Mouse (Mus musculus) C2C12 (cell line): ENCODE measurements around the gene Saxo1. TPM values are rescaled to one million over a fixed set of nuclear protein-coding genes. Genes with fewer than 3 reads are reported as not detected.

ENCODE experiments used
- H3K27me3 ChIP-seq: one replicate; pipeline ENCODE4 v1.6.1; 2011; ENCODE audit not compliant: control insufficient read depth, insufficient read depth, insufficient read length
- H3K36me3 ChIP-seq: one replicate; pipeline ENCODE4 v1.6.1; 2011; ENCODE audit not compliant: control insufficient read depth, insufficient read depth
- H3K4me3 ChIP-seq: one replicate; pipeline ENCODE4 v1.5.1; 2011; ENCODE audit warnings: mild to moderate bottlenecking, control low read depth; ENCODE audit not compliant: poor library complexity, insufficient read depth, severe bottlenecking
- H3K79me2 ChIP-seq: one replicate; pipeline ENCODE4 v1.6.1; 2011; ENCODE audit not compliant: control insufficient read depth, insufficient read depth
- H3K79me3 ChIP-seq: one replicate; pipeline ENCODE4 v1.6.1; 2011; ENCODE audit warnings: low read depth, control low read depth
- H3ac ChIP-seq: one replicate; pipeline ENCODE3; 2011; ENCODE audit warnings: low read depth; ENCODE audit not compliant: control insufficient read depth, insufficient read length
- CEBPB ChIP-seq: IDR thresholded peaks from one replicate; pipeline ENCODE4 v1.6.1; 2011; ENCODE audit warnings: low read depth, mild to moderate bottlenecking, control low read depth, moderate library complexity
- CTCF ChIP-seq: IDR thresholded peaks from one replicate; pipeline ENCODE4 v1.5.1; 2011; ENCODE audit not compliant: control insufficient read depth, insufficient read depth, insufficient read length
- FOSL1 ChIP-seq: IDR thresholded peaks from one replicate; pipeline ENCODE4 v1.8.0; 2011; ENCODE audit warnings: mild to moderate bottlenecking, low read length; ENCODE audit not compliant: poor library complexity, insufficient read depth, severe bottlenecking
- MAX ChIP-seq: IDR thresholded peaks from one replicate; pipeline ENCODE4 v1.6.1; 2011; ENCODE audit warnings: mild to moderate bottlenecking, control low read depth
- MYOD1 ChIP-seq: IDR thresholded peaks from one replicate; pipeline ENCODE4 v1.6.1; 2011; ENCODE audit warnings: low read depth; ENCODE audit not compliant: control insufficient read depth, insufficient read length
- MYOG ChIP-seq: IDR thresholded peaks from one replicate; pipeline ENCODE4 v1.6.1; 2011; ENCODE audit not compliant: control insufficient read depth, insufficient read length; ENCODE audit errors: extremely low read depth
- USF1 ChIP-seq: IDR thresholded peaks from one replicate; pipeline ENCODE4 v1.6.1; 2011; ENCODE audit warnings: low read depth, mild to moderate bottlenecking, control low read depth, moderate library complexity
- long read RNA-seq, 2 experiments: library from polyadenylated mRNA; unstranded; transcript quantifications; one replicate each; pipeline ENCODE4 v2.0.0; 2019 to 2020
- polyA plus RNA-seq: library from polyadenylated mRNA; unstranded; fragments of >200 nt; fragmentation: generic; extraction: Trizol; gene quantifications from one replicate; pipeline ENCODE4 v1.2.1, GENCODE M21; 2012; ENCODE audit warnings: missing spikeins

Gene Saxo1
- polyA plus RNA-seq, result not detected
- long read RNA-seq, experiment 1, result 0 reads
- long read RNA-seq, experiment 2, result 0 reads

DNA sequence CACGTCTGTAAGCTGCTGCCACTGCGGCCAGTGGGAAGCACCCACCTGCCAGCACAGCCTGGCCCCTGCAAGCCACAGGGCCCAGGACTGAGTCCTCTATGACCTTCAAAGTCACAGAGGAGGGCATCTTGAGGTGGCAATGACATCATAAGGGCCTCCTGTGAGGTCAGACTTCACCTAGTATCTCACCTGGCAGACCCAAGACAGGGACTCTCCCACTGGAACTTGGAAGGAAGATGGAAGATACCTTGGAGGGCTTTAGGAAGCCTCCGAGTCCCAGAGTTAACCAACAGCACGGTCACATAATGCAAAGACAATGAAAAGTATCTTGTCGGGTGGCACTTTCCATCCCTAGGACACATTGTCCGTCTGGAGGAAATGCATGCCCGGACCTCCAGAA lies at the start of gene Saxo1:
TSS of gene Saxo1 (minus strand) at position 101 of the 400 bp plus-strand sequence.
- no peaks in the 10 kb centered on the region for H3K36me3 ChIP-seq
- H3K79me3 ChIP-seq, result no peaks in the 10 kb centered on the region
- no peaks in the 10 kb centered on the region for H3K79me2 ChIP-seq
- TF ChIP-seq MYOG (no peak), MYOD1 (no peak), USF1 (no peak), CTCF (no peak), FOSL1 (no peak), MAX (no peak), CEBPB (no peak)
- peaks cover 17% of the 10 kb centered on the region for H3K27me3 ChIP-seq
- no peak within 1 kb of the TSS for H3K4me3 ChIP-seq
- no peak within 1 kb of the TSS for H3ac ChIP-seq

GRCm38 (mm10) chr4:86591304-86591703 lies 33.2 kb upstream of the Saxo1 start:
- Histone ChIP-seq H3K36me3 (peaks cover 79% of the 10 kb centered on the region), H3K4me3 (no peak overlapping the region), H3K79me2 (no peaks in the 10 kb centered on the region), H3K79me3 (peaks cover 4% of the 10 kb centered on the region), H3ac (no peak overlapping the region), H3K27me3 (no peaks in the 10 kb centered on the region)
- TF ChIP-seq CEBPB (no peak), FOSL1 (no peak), MYOG (no peak), MYOD1 (no peak), MAX (no peak), USF1 (no peak), CTCF (no peak)

DNA sequence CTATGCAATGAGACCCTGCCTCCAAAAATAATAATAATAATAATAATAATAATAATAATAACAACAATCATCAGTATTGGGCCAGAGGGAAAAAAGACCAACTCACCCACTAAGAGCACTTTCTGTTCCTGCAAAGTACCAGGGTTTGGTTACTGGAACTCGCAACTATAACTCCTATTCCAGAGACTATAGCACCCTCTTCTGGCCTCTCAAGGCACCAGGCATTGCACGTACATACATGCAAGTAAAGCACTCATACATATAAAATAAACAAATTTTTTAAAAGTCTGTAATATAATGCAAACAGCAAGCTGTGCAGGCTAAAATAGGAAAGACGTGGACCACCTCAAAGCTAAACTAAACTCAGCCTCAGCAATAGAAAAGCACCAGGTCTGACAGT lies 30.1 kb upstream of the Saxo1 start:
- no peaks in the 10 kb centered on the region for H3K27me3 ChIP-seq
- H3K79me2 ChIP-seq, result no peaks in the 10 kb centered on the region
- H3K79me3 ChIP-seq, result peaks cover 1% of the 10 kb centered on the region
- no peak overlapping the region for H3K4me3 ChIP-seq
- peaks cover 89% of the 10 kb centered on the region for H3K36me3 ChIP-seq
- TF ChIP-seq MYOD1 (no peak), USF1 (no peak), MAX (no peak), CTCF (no peak), FOSL1 (no peak), CEBPB (no peak), MYOG (no peak)
- no peak overlapping the region for H3ac ChIP-seq

DNA sequence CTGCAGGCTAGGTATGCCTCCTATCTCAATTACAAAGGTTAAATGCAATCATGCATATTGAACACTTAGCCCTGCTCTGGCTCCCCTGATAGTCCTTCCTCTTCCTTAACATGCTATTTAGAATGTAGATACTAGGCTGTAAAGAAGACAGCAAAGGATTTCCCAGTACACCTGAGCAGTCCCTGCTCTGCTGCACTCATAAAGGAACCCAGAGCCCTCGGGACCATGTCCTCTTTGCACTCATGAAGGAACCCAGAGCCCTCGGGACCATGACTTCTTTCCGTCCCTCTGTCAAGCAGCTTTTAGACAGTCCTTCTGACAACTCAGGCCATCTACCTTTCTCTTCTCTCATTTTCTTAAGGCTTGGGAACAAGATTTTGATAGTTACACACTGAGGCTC lies 22.5 kb upstream of the Saxo1 start:
- no peak for TF ChIP-seq MYOG
- no peak for TF ChIP-seq MAX
- TF ChIP-seq FOSL1, result no peak
- no peak for TF ChIP-seq CTCF
- no peak for TF ChIP-seq USF1
- no peak for TF ChIP-seq CEBPB
- TF ChIP-seq MYOD1, result no peak
- peaks cover 75% of the 10 kb centered on the region for H3K36me3 ChIP-seq
- H3K79me2 ChIP-seq, result peaks cover 38% of the 10 kb centered on the region
- peaks cover 21% of the 10 kb centered on the region for H3K79me3 ChIP-seq
- no peak overlapping the region for H3K4me3 ChIP-seq
- no peak overlapping the region for H3ac ChIP-seq
- no peaks in the 10 kb centered on the region for H3K27me3 ChIP-seq

GRCm38 (mm10) chr4:86580056-86580455 lies 21.9 kb upstream of the Saxo1 start:
- Histone ChIP-seq H3K79me2 (peaks cover 39% of the 10 kb centered on the region), H3K79me3 (peaks cover 21% of the 10 kb centered on the region), H3ac (no peak overlapping the region), H3K36me3 (peaks cover 69% of the 10 kb centered on the region), H3K4me3 (no peak overlapping the region), H3K27me3 (no peaks in the 10 kb centered on the region)
- TF ChIP-seq MYOG (no peak), MYOD1 (no peak), MAX (no peak), FOSL1 (no peak), USF1 (no peak), CTCF (no peak), CEBPB (no peak)

DNA sequence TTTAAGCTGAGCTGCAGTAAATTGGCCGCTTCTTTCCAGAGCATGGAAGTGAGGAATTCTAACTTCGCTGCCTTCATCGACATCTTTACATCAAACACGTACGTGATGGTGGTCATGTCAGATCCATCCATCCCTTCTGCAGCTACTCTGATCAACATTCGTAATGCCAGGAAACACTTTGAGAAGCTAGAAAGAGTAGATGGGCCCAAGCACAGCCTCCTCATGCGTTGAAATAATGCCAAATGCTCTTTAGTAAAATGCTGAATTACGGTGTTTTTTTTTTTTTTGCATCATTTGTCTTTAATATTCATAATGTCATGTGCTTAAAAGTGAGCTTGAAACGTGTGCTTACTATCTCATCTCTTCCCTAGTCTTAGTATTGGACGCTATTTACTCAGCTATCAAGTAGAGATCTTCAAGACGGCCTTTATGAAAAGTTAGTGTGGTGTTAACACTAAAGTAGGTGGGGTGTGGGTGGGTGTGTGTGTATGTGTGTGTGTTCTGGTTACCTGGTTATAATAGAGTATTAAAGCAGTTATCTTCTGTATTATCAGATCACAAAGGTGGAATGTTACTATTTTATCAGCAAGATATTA lies 18.6 kb upstream of the Saxo1 start:
- Histone ChIP-seq H3K4me3 (peak overlapping the region; percentile 83), H3K79me3 (peaks cover 21% of the 10 kb centered on the region), H3K27me3 (peaks cover 3% of the 10 kb centered on the region), H3K79me2 (peaks cover 39% of the 10 kb centered on the region), H3ac (peak overlapping the region; percentile 100), H3K36me3 (peaks cover 38% of the 10 kb centered on the region)
- TF ChIP-seq USF1, result no peak
- TF ChIP-seq MYOD1, result no peak
- TF ChIP-seq CTCF, result no peak
- no peak for TF ChIP-seq MAX
- TF ChIP-seq MYOG, result no peak
- TF ChIP-seq CEBPB, result no peak
- no peak for TF ChIP-seq FOSL1
